Mouse (Mus musculus): ENCODE data around the gene Olfr544.

- TF ChIP-seq CTCF (IDR thresholded peaks at IDR 0.05; ENCODE audit: control insufficient read depth, insufficient read depth, low read length) (0 out of 2 replicates have a peak, but pooled peaks have one; percentile 1), POLR2A (IDR thresholded peaks at IDR 0.05; ENCODE audit: borderline replicate concordance, control insufficient read depth, low read depth, low read length) (peak; percentile 89; the same call in 1 of the 2 replicates)
Observed at GRCm38 (mm10) chr7:102441657-102442391, 46.3 kb downstream of the Olfr544 start, which contains the start of gene Rrm1.

Measured in bone marrow, adult 2 months (tissue).